Mouse (Mus musculus) intestine, embryonic 15.5 days (tissue): ENCODE data around the gene Kmt2d. TPM values are rescaled to one million over a fixed set of nuclear protein-coding genes. Genes with fewer than 3 reads are reported as not detected.
A peak's percentile ranks its signal among the peaks of the same experiment; 100 is the strongest.

Experiments
- ATAC-seq: fragments of 200-750 bp; cut with Nextera tagmentation; 2 replicates; pipeline ENCODE4 v1.8.0; 2017; ENCODE audit warnings: moderate TSS enrichment, moderate library complexity
- H3K27ac ChIP-seq: fragments of 300-500 bp; sonication (generic); 2 replicates; pipeline ENCODE4 v1.5.1; 2015; ENCODE audit warnings: mild to moderate bottlenecking, inconsistent platforms
- H3K27me3 ChIP-seq: fragments of 300-500 bp; sonication (generic); replicated peaks from 2 replicates; pipeline ENCODE4 v1.6.1; 2015; ENCODE audit warnings: inconsistent platforms
- H3K36me3 ChIP-seq: fragments of 300-500 bp; sonication (generic); 2 replicates; pipeline ENCODE4 v1.6.1; 2015; ENCODE audit warnings: inconsistent platforms
- H3K4me1 ChIP-seq: fragments of 300-500 bp; sonication (generic); replicated peaks from 2 replicates; pipeline ENCODE4 v1.6.1; 2015; ENCODE audit warnings: inconsistent platforms
- H3K4me2 ChIP-seq: fragments of 300-500 bp; sonication (generic); replicated peaks from 2 replicates; pipeline ENCODE4 v1.6.1; 2015; ENCODE audit warnings: mild to moderate bottlenecking, inconsistent platforms
- H3K4me3 ChIP-seq: fragments of 300-500 bp; sonication (generic); replicated peaks from 2 replicates; pipeline ENCODE4 v1.5.1; 2015; ENCODE audit warnings: inconsistent platforms
- H3K9ac ChIP-seq: fragments of 300-500 bp; sonication (generic); 2 replicates; pipeline ENCODE4 v1.6.1; 2015; ENCODE audit warnings: inconsistent platforms
- H3K9me3 ChIP-seq: fragments of 300-500 bp; sonication (generic); 2 replicates; pipeline ENCODE4 v1.6.1; 2016; ENCODE audit warnings: inconsistent platforms
- WGBS: fragments of 180-500 bp; shearing (Covaris S2); methylation state at CpG from one replicate; pipeline ENCODE4 v1.1.7; 2015; 5-methylcytosine and 5-hydroxymethylcytosine counted together
- polyA plus RNA-seq: library from polyadenylated mRNA; unstranded; fragments of >200 nt; fragmentation: Nextera tagmentation; extraction: Ambion mirVana; gene quantifications from 2 replicates; pipeline ENCODE4 v1.2.1, GENCODE M21; 2015

Kmt2d gene
- polyA plus RNA-seq, 1 experiment from 2014 or later: 9.6 TPM

DNA sequence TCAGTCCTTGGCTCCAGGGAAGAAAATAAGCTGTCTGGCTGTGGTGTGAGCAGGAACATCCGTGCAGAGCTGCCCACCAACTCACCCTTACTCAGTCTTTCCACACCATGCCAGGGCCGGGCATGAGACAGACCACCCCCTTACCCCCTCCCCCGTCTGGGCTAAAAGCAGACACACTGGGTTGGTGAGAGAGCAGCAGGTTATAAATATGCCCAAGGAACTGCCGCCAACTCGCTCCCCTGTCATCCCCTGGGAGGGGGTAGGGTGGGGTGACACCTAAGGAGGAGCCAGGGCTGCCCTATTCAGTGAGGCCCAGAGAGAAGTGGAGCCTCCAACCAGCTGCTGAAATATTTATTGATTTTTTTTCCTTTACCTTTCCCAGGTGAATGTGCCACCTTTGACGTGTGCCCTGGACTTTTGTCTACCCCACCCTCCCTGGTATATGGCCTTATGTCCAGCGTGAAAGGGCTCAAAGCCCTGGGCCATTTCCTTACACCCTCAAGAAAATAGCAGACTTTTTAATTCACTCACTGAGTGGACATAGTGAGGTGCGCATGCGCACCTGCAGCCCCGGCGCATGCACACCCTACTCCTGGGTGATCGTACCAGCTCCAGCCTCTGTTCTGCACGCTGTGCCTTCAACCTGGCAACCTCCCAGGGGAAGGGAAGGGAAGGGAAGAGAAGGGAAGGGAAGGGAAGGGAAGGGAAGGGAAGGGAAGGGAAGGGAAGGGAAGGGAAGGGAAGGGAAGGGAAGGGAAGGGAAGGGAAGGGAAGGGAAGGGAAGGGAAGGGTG, 74.0 kb downstream of the Kmt2d start:
- 5% methylated on average over 12 of the region's 13 CpGs for WGBS
- no peak overlapping the region for H3K27ac ChIP-seq
- peak; percentile 46 for ATAC-seq
- H3K27me3 ChIP-seq: peaks cover 90% of the 10 kb centered on the region
- H3K4me2 ChIP-seq: 0 out of 2 replicates have a peak overlapping the region, but pooled peaks have one; percentile 5
- no peaks in the 10 kb centered on the region for H3K9me3 ChIP-seq
- H3K4me1 ChIP-seq: peaks cover 18% of the 10 kb centered on the region
- no peaks in the 10 kb centered on the region for H3K36me3 ChIP-seq
- no peak overlapping the region for H3K4me3 ChIP-seq
- no peak overlapping the region for H3K9ac ChIP-seq

DNA sequence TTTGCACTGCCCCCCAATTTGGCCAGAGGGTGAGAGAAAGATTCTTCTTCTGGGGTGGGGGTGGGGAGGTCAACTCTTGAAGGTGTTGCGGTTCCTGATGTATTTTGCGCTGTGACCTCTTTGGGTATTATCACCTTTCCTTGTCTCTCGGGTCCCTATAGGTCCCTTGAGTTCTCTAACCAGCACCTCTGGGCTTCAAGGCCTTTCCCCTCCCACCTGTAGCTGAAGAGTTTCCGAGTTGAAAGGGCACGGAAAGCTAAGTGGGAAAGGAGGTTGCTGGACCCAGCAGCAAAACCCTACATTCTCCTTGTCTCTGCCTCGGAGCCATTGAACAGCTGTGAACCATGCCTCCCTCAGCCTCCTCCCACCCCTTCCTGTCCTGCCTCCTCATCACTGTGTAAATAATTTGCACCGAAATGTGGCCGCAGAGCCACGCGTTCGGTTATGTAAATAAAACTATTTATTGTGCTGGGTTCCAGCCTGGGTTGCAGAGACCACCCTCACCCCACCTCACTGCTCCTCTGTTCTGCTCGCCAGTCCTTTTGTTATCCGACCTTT, 77.8 kb downstream of the Kmt2d start:
- peaks cover 43% of the 10 kb centered on the region for H3K4me1 ChIP-seq
- H3K27ac ChIP-seq: no peak overlapping the region
- H3K9ac ChIP-seq: no peak overlapping the region
- no peaks in the 10 kb centered on the region for H3K36me3 ChIP-seq
- ATAC-seq: no peak
- no peaks in the 10 kb centered on the region for H3K9me3 ChIP-seq
- H3K27me3 ChIP-seq: peaks cover 98% of the 10 kb centered on the region
- WGBS: 3% methylated on average over 13 of the region's 13 CpGs
- peak overlapping the region; percentile 53 for H3K4me2 ChIP-seq
- no peak overlapping the region for H3K4me3 ChIP-seq

DNA sequence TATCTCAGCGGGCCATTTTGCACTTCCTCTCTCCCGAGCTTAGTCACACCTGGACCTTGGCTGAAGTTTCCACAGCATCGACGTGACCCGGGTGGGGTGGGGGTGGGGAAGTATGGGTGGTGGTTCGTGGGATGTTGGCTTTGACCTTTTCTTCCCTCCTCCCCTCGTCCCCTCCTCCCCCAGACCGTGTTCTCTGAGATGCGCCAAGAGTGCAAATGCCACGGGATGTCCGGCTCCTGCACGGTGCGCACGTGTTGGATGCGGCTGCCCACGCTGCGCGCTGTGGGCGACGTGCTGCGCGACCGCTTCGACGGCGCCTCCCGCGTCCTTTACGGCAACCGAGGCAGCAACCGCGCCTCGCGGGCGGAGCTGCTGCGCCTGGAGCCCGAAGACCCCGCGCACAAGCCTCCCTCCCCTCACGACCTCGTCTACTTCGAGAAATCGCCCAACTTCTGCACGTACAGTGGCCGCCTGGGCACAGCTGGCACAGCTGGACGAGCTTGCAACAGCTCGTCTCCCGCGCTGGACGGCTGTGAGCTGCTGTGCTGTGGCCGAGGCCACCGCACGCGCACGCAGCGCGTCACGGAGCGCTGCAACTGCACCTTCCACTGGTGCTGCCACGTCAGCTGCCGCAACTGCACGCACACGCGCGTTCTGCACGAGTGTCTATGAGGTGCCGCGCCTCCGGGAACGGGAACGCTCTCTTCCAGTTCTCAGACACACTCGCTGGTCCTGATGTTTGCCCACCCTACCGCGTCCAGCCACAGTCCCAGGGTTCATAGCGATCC, 78.6 kb downstream of the Kmt2d start:
- H3K36me3 ChIP-seq: no peaks in the 10 kb centered on the region
- peaks cover 98% of the 10 kb centered on the region for H3K27me3 ChIP-seq
- no peaks in the 10 kb centered on the region for H3K9me3 ChIP-seq
- under 1% methylated on average over 75 of the region's 75 CpGs for WGBS
- no peak overlapping the region for H3K27ac ChIP-seq
- H3K4me1 ChIP-seq: peaks cover 40% of the 10 kb centered on the region
- peak overlapping the region; percentile 22 for H3K4me3 ChIP-seq
- peak overlapping the region; percentile 53 for H3K4me2 ChIP-seq
- ATAC-seq: no peak
- H3K9ac ChIP-seq: no peak overlapping the region

DNA sequence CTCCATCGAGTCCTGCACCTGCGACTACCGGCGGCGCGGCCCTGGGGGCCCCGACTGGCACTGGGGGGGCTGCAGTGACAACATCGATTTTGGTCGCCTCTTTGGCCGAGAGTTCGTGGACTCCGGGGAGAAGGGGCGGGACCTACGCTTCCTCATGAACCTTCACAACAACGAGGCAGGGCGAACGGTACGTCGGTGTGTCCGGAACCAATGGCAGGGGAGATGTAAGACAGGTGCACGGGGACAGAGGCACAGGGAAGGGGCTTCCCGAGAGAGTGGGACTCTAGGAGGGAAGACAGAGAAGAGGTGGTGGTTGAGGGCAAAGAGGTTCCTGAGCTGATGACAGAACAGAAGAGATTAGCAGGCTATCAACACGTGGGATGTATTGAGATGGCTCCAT, 79.2 kb downstream of the Kmt2d start:
- Histone ChIP-seq H3K4me2 (peak overlapping the region; percentile 54), H3K9me3 (no peaks in the 10 kb centered on the region), H3K4me1 (peaks cover 39% of the 10 kb centered on the region), H3K9ac (no peak overlapping the region), H3K36me3 (no peaks in the 10 kb centered on the region), H3K27me3 (peaks cover 96% of the 10 kb centered on the region), H3K4me3 (0 out of 2 replicates have a peak overlapping the region, but pooled peaks have one; percentile 3), H3K27ac (no peak overlapping the region)
- WGBS: 2% methylated on average over 23 of the region's 23 CpGs
- ATAC-seq: no peak

DNA sequence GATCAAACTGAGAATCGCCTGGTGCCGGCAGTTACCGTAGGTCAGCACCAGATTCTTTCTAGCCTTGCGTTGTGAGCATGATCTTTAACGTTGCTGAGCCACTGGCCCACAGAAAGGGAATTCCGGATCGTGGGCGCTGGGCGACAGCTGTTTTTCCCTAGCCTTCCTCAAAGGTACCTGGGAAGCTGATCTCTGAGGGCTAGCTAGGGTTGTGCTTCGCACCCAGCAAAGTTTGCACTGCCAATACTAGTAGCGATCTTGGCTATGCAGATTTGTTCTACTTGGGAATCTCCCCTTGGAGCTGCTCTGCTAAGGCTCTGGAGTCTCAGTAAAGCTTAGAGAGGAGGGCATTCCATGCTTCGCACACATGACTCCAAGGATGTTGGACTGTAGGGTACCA, 79.8 kb downstream of the Kmt2d start:
- under 1% methylated on average over 12 of the region's 12 CpGs for WGBS
- Histone ChIP-seq H3K4me3 (peak overlapping the region; percentile 28), H3K27me3 (peaks cover 94% of the 10 kb centered on the region), H3K4me1 (peaks cover 37% of the 10 kb centered on the region), H3K27ac (no peak overlapping the region), H3K36me3 (no peaks in the 10 kb centered on the region), H3K4me2 (peak overlapping the region; percentile 54), H3K9me3 (no peaks in the 10 kb centered on the region), H3K9ac (no peak overlapping the region)
- ATAC-seq: no peak

DNA sequence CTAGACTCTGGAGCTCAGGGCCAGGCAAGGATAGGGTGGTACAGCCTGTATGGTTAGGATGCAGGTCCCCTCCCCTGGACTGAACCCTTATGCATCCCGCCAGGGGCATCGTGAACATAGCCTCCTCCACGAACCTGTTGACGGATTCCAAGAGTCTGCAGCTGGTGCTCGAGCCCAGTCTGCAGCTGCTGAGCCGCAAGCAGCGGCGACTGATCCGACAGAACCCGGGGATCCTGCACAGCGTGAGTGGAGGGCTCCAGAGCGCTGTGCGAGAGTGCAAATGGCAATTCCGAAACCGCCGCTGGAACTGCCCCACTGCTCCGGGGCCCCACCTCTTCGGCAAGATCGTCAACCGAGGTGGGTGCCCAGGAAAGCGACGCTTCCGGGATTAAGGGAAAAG, 80.2 kb downstream of the Kmt2d start:
- Histone ChIP-seq H3K27ac (no peak overlapping the region), H3K9ac (no peak overlapping the region), H3K4me3 (peak overlapping the region; percentile 28), H3K4me1 (peaks cover 37% of the 10 kb centered on the region), H3K36me3 (no peaks in the 10 kb centered on the region), H3K9me3 (no peaks in the 10 kb centered on the region), H3K4me2 (peak overlapping the region; percentile 54), H3K27me3 (peaks cover 90% of the 10 kb centered on the region)
- WGBS: under 1% methylated on average over 23 of the region's 23 CpGs
- no peak for ATAC-seq

DNA sequence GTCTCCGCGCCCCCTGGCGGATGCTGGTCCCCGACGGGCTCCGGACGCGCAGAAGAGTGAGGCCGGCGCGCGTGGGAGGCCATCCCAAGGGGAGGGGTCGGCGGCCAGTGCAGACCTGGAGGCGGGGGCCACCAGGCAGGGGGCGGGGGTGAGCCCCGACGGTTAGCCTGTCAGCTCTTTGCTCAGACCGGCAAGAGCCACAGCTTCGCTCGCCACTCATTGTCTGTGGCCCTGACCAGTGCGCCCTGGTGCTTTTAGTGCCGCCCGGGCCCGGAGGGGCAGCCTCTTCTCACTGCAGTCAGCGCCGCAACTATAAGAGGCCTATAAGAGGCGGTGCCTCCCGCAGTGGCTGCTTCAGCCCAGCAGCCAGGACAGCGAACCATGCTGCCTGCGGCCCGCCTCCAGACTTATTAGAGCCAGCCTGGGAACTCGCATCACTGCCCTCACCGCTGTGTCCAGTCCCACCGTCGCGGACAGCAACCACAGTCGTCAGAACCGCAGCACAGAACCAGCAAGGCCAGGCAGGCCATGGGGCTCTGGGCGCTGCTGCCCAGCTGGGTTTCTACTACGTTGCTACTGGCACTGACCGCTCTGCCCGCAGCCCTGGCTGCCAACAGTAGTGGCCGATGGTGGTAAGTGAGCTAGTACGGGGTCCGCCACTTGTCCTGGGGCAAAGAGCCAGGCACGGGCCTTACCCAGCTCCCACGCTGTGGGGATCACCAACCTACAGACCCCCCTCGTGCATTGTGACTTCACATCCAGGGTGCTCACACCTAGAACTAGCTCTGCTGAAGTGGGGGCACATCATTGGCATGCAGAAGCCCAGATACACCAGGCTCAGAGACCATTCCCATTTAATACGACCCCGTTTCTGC, 81.1 kb downstream of the Kmt2d start, which contains the start of gene Wnt1:
Gene Wnt1, plus strand, starts transcription at position 197 of the 875 bp plus-strand sequence.
- no peak within 1 kb of the TSS for H3K9ac ChIP-seq
- peak within 1 kb of the TSS; percentile 28 for H3K4me3 ChIP-seq
- 0 out of 2 replicates have a peak, but pooled peaks have one; percentile 27 for ATAC-seq
- peaks cover 84% of the 10 kb centered on the region for H3K27me3 ChIP-seq
- H3K4me2 ChIP-seq: peak within 1 kb of the TSS; percentile 54
- H3K4me1 ChIP-seq: peaks cover 37% of the 10 kb centered on the region
- H3K27ac ChIP-seq: no peak within 1 kb of the TSS
- no peaks in the 10 kb centered on the region for H3K36me3 ChIP-seq
- 3% methylated on average over 50 of the region's 51 CpGs for WGBS
- no peaks in the 10 kb centered on the region for H3K9me3 ChIP-seq

DNA sequence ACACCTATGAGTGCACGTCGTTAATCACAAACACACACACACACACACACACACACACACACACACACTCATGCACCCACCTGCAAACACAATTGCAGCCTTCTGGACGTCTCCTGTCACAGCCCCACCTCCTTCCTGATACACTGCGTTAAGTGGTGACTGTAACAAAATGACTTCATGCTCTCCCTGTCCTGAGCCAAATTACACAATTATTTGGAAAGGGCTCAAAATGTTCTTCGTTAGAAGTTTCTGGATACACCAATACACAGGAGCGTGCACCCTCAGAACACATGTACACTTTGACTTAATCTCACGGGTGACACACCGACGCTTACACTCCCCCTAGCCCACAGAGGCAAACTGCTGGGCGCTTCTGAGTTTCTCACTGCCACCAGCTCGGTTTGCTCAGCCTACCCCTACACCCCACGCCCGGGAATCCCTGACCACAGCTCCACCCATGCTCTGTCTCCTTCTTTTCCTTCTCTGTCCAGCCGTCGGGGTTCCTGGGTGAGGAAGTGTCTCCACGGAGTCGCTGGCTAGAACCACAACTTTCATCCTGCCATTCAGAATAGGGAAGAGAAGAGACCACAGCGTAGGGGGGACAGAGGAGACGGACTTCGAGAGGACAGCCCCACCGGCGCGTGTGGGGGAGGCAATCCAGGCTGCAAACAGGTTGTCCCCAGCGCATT, 81.9 kb downstream of the Kmt2d start:
- ATAC-seq: 0 out of 2 replicates have a peak, but pooled peaks have one; percentile 34
- WGBS: 14% methylated on average over 24 of the region's 24 CpGs
- Histone ChIP-seq H3K27me3 (peaks cover 79% of the 10 kb centered on the region), H3K4me2 (peak overlapping the region; percentile 29; the same call in 1 of the 2 replicates), H3K4me1 (peaks cover 37% of the 10 kb centered on the region), H3K9ac (no peak overlapping the region), H3K36me3 (no peaks in the 10 kb centered on the region), H3K4me3 (0 out of 2 replicates have a peak overlapping the region, but pooled peaks have one; percentile 18), H3K9me3 (no peaks in the 10 kb centered on the region), H3K27ac (no peak overlapping the region)

DNA sequence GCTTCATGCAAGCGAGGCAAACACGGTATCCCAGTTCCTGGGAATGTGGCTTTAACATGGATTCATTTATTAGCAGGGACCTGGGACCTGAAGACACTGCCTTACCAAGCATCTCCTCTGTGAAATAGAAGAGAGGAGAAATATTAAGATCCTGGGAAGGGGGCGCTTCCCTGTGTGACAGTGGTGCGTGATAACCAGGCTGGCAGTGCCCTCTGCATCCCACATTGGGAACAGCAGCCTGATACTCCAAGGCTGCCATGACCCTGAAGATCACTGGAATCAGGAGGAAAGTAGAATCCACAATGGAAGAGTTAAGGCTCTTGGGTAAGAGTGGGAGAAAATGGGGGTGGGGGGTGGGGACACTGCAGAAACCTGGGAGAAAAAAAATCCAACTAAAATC, 83.1 kb downstream of the Kmt2d start:
- H3K9me3 ChIP-seq: no peaks in the 10 kb centered on the region
- H3K9ac ChIP-seq: no peak overlapping the region
- no peak overlapping the region for H3K27ac ChIP-seq
- peaks cover 34% of the 10 kb centered on the region for H3K4me1 ChIP-seq
- 30% methylated on average over 4 of the region's 4 CpGs for whole genome bisulfite sequencing
- peaks cover 67% of the 10 kb centered on the region for H3K27me3 ChIP-seq
- H3K36me3 ChIP-seq: no peaks in the 10 kb centered on the region
- H3K4me3 ChIP-seq: no peak overlapping the region
- no peak overlapping the region for H3K4me2 ChIP-seq
- no peak for ATAC-seq

DNA sequence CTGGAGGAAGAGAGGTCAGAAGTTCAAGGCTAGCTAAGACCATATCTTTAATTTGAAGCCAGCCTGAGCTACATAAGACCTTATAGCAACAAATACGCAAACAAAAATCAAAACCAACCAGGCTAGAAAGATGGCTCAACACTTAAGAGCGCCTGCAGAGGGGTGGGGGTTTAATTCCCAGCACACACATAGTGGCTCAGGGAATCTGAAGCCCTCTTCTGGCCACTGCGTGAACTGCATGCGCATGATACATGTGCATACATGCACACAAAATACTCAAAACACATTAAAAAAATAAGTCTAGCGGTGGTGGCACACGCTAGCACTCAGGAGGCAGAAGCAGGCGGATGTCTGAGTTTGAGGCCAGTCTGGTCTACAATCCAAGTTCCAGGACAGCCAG, 85.3 kb downstream of the Kmt2d start:
- H3K4me1 ChIP-seq: peaks cover 13% of the 10 kb centered on the region
- peaks cover 57% of the 10 kb centered on the region for H3K27me3 ChIP-seq
- H3K4me3 ChIP-seq: no peak overlapping the region
- WGBS: 42% methylated on average over 7 of the region's 7 CpGs
- no peaks in the 10 kb centered on the region for H3K36me3 ChIP-seq
- no peak for ATAC-seq
- H3K27ac ChIP-seq: no peak overlapping the region
- H3K9me3 ChIP-seq: no peaks in the 10 kb centered on the region
- H3K4me2 ChIP-seq: no peak overlapping the region
- no peak overlapping the region for H3K9ac ChIP-seq
